In the genomic region with DNA sequence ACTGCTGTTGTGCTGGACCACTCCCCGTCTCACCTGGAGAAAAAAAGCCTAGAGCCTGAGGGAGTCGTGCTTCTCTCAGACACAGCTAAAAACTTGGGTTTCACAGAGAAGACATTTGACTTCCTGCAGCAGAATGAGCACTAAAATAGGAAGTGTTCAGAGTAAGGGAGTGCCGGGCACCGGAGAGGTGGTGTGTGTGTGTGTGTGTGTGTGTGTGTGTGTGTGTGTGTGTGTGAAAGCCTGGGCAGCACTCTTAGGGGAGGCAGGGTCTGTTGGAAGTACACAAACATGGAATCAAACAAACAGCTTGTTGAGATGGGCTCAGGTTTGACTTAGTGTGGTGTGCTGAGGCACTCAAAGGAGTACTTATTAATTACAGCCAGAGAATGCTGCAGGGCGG, we compare ENCODE assay signal across 8 mouse cellular contexts. TPM values are rescaled to one million over a fixed set of nuclear protein-coding genes. Genes with fewer than 3 reads are reported as not detected.
DNase-seq lines count a peak whose midpoint lies in the region; ATAC-seq and TF ChIP-seq lines count a peak whose summit lies in the region.

No protein-coding gene starts in this region.

- H3K4me3 ChIP-seq in testis, adult 2 months (ENCODE audit: control insufficient read depth, low read depth, low read length), result peak overlapping the region; percentile 88
- H3K4me3 ChIP-seq in lung, embryonic 14.5 days (ENCODE audit: low read depth, low read length), result peak overlapping the region; percentile 89

- peak; percentile 13; the same call in 1 of the 2 replicates for ATAC-seq in granulocyte monocyte progenitor cell, adult 5-6 weeks (replicated peaks; ENCODE audit: poor library complexity, severe bottlenecking)
- no peak for ATAC-seq in lung, embryonic 14.5 days (ENCODE audit: insufficient read depth)

- no peaks in the 10 kb centered on the region for H3K36me3 ChIP-seq in testis, adult 2 months (ENCODE audit: control insufficient read depth, insufficient read depth, low read length)
- peaks cover 7% of the 10 kb centered on the region for H3K36me3 ChIP-seq in lung, embryonic 14.5 days (ENCODE audit: insufficient read depth)

- TF ChIP-seq CTCF in testis, adult 2 months (IDR thresholded peaks at IDR 0.05; ENCODE audit: control insufficient read depth, insufficient read depth, insufficient replicate concordance, low read depth, low read length), result no peak
- no peak for TF ChIP-seq CTCF in lung, embryonic 14.5 days (IDR thresholded peaks at IDR 0.05; ENCODE audit: low read depth)

- H3K4me1 ChIP-seq in testis, adult 2 months (ENCODE audit: control insufficient read depth, insufficient read depth, low read length), result peaks cover 7% of the 10 kb centered on the region
- H3K4me1 ChIP-seq in lung, embryonic 14.5 days (ENCODE audit: insufficient read depth), result peaks cover 6% of the 10 kb centered on the region; the same call in 1 of the 2 replicates

- DNase-seq in testis, postnatal 10 days (ENCODE audit: low spot score), result no peak
- no peak for DNase-seq in lung, embryonic 14.5 days
- peak; percentile 7 for DNase-seq in spleen, adult 12 weeks (ENCODE audit: low spot score)
- DNase-seq in layer of hippocampus, adult 18-20 months (ENCODE audit: low spot score in 2 of 2), result no peak
- no peak for DNase-seq in adrenal gland, adult 8-10 months
- no peak for DNase-seq in urinary bladder, postnatal 4 days (ENCODE audit: low spot score in 2 of 2)

- peak overlapping the region; percentile 73; the same call in 1 of the 2 replicates for H3K9ac ChIP-seq in lung, embryonic 14.5 days

- no peak for TF ChIP-seq POLR2A in testis, adult 2 months (IDR thresholded peaks at IDR 0.05; ENCODE audit: control insufficient read depth, low read depth, low read length)

- H3K27ac ChIP-seq in testis, adult 2 months (ENCODE audit: control insufficient read depth, insufficient read depth, low read depth, low read length), result no peak overlapping the region
- H3K27ac ChIP-seq in lung, embryonic 14.5 days (ENCODE audit: low read depth), result no peak overlapping the region; the same call in 1 of the 2 replicates

- peak overlapping the region; percentile 76 for H3K4me2 ChIP-seq in lung, embryonic 14.5 days

- H3K9me3 ChIP-seq in lung, embryonic 14.5 days (ENCODE audit: low read depth, low read length), result no peaks in the 10 kb centered on the region

- no peaks in the 10 kb centered on the region for H3K27me3 ChIP-seq in testis, adult 2 months (ENCODE audit: control insufficient read depth, insufficient read depth, low read length)
- H3K27me3 ChIP-seq in lung, embryonic 14.5 days (ENCODE audit: insufficient read depth, low read length), result no peaks in the 10 kb centered on the region

- WGBS in lung, embryonic 14.5 days, result 37% methylated on average over 5 of the region's 5 CpGs

RNA-seq across cellular contexts. Expression of a gene that starts 4.1 kb away (rescaled TPM):
- 44.1 and 48.8 TPM in 2 replicates for polyA plus RNA-seq in testis, adult 2 months (2012; rRNA removed)
- 58.6 and 64.2 TPM in 2 replicates for total RNA-seq in granulocyte monocyte progenitor cell, adult 5-6 weeks (2014; fragmentation: Nextera tagmentation)
- 41.7 and 51.4 TPM in 2 replicates for total RNA-seq in granulocyte monocyte progenitor cell, adult 5-6 weeks (2017)
- 54.2 and 54.4 TPM in 2 replicates for polyA plus RNA-seq in lung, embryonic 14.5 days (2014; fragmentation: Nextera tagmentation; extraction: Ambion mirVana)
- 100 to 1,000 TPM; 118 to 122 TPM for total RNA-seq in layer of hippocampus, adult 18-20 months (2021)
- 10 to 100 TPM; 44.9 to 54.8 (median 45.7) TPM for total RNA-seq in adrenal gland, adult 8-10 months (2022)

RNA-seq across cellular contexts. Expression of a gene that starts 5.0 kb away (rescaled TPM):
- 14.7 and 14.8 TPM in 2 replicates for polyA plus RNA-seq in testis, adult 2 months (2012; rRNA removed)
- 132 and 145 TPM in 2 replicates for total RNA-seq in granulocyte monocyte progenitor cell, adult 5-6 weeks (2014; fragmentation: Nextera tagmentation)
- total RNA-seq in granulocyte monocyte progenitor cell, adult 5-6 weeks (2017), result 123 and 133 TPM in 2 replicates
- polyA plus RNA-seq in lung, embryonic 14.5 days (2014; fragmentation: Nextera tagmentation; extraction: Ambion mirVana), result 30.7 and 33.7 TPM in 2 replicates
- 10 to 100 TPM; 44.7 to 47.0 TPM for total RNA-seq in layer of hippocampus, adult 18-20 months (2021)
- total RNA-seq in adrenal gland, adult 8-10 months (2022), result 10 to 100 TPM; 27.4 to 38.9 (median 36.4) TPM

RNA-seq across cellular contexts. Expression of a gene that starts 49.8 kb away (rescaled TPM):
- polyA plus RNA-seq in testis, adult 2 months (2012; rRNA removed), result 10.6 and 10.7 TPM in 2 replicates
- total RNA-seq in granulocyte monocyte progenitor cell, adult 5-6 weeks (2014; fragmentation: Nextera tagmentation), result not detected in 2 replicates
- total RNA-seq in granulocyte monocyte progenitor cell, adult 5-6 weeks (2017), result not detected in 2 replicates
- 1.1 and 1.8 TPM in 2 replicates for polyA plus RNA-seq in lung, embryonic 14.5 days (2014; fragmentation: Nextera tagmentation; extraction: Ambion mirVana)
- total RNA-seq in layer of hippocampus, adult 18-20 months (2021), result under 1 TPM; 0.36 to 0.37 TPM
- total RNA-seq in adrenal gland, adult 8-10 months (2022), result 1 to 10 TPM in 3 of 4 experiments, under 1 TPM in 1; 0.56 to 2.2 (median 1.3) TPM
